Mouse (Mus musculus) erythroid progenitor cell, adult 5-6 weeks (primary cell): ENCODE measurements at regions not wholly inside any gene's neighbourhood (a gene's known extent, or its start where the extent isn't known, plus 50 kb on each side); places are given as distances from the start of the nearest gene placed in this dataset.

Experiments
- ATAC-seq: replicated peaks from 2 replicates; pipeline ENCODE4 v1.8.0; 2016; ENCODE audit warnings: moderate number of reproducible peaks, mild to moderate bottlenecking, moderate TSS enrichment, inconsistent platforms; ENCODE audit not compliant: poor library complexity, low FRiP score, severe bottlenecking

GRCm38 (mm10) chr16:29787633-29788511, 208.7 kb downstream of the Opa1 start:
- ATAC-seq: no peak

GRCm38 (mm10) chr16:29790064-29790463, 210.9 kb downstream of the Opa1 start:
- ATAC-seq: no peak

- no peak for ATAC-seq
Observed at GRCm38 (mm10) chr16:29799250-29799649, 220.1 kb downstream of the Opa1 start.

- ATAC-seq: no peak
Observed at GRCm38 (mm10) chr16:29799893-29800292, 220.8 kb downstream of the Opa1 start.

- no peak for ATAC-seq
Observed at GRCm38 (mm10) chr16:29800457-29800856, 221.3 kb downstream of the Opa1 start.

- no peak for ATAC-seq
Observed at GRCm38 (mm10) chr16:29802085-29802484, 223.0 kb downstream of the Opa1 start.

GRCm38 (mm10) chr16:29802603-29803002, 223.5 kb downstream of the Opa1 start:
- no peak for ATAC-seq

GRCm38 (mm10) chr16:29807859-29808258, 228.7 kb downstream of the Opa1 start:
- ATAC-seq: no peak

GRCm38 (mm10) chr16:29808851-29809250, 229.7 kb downstream of the Opa1 start:
- no peak for ATAC-seq

- no peak for ATAC-seq
Observed at GRCm38 (mm10) chr16:29813411-29814038, 234.4 kb downstream of the Opa1 start.

- no peak for ATAC-seq
Observed at GRCm38 (mm10) chr16:29814039-29814438, 234.9 kb downstream of the Opa1 start.

- 0 out of 2 replicates have a peak, but pooled peaks have one; percentile 39 for ATAC-seq
Observed at GRCm38 (mm10) chr16:29814655-29815054, 235.5 kb downstream of the Opa1 start.

GRCm38 (mm10) chr16:29815200-29815599, 236.1 kb downstream of the Opa1 start:
- no peak for ATAC-seq

- ATAC-seq: no peak
Observed at GRCm38 (mm10) chr16:29815632-29816337, 236.7 kb downstream of the Opa1 start.

GRCm38 (mm10) chr16:29816681-29817369, 237.7 kb downstream of the Opa1 start:
- no peak for ATAC-seq

GRCm38 (mm10) chr16:29818807-29819440, 239.8 kb downstream of the Opa1 start:
- ATAC-seq: no peak

- no peak for ATAC-seq
Observed at GRCm38 (mm10) chr16:29820704-29821103, 241.6 kb downstream of the Opa1 start.

GRCm38 (mm10) chr16:29822110-29822509, 242.1 kb upstream of the Hes1 start:
- ATAC-seq: no peak

- ATAC-seq: no peak
Observed at GRCm38 (mm10) chr16:29822843-29823401, 241.3 kb upstream of the Hes1 start.
